Mouse (Mus musculus) lung, embryonic 16.5 days (tissue): ENCODE results near the gene Wdr91. TPM values are rescaled to one million over a fixed set of nuclear protein-coding genes. Genes with fewer than 3 reads are reported as not detected.

Experiments
- ATAC-seq: fragments of 200-750 bp; cut with Nextera tagmentation; 2 replicates; pipeline ENCODE4 v1.8.0; 2017; ENCODE audit warnings: low read depth, mild to moderate bottlenecking, moderate library complexity
- H3K27ac ChIP-seq: fragments of 300-500 bp; sonication (generic); 2 replicates; pipeline ENCODE4 v1.5.1; 2014; ENCODE audit warnings: mild to moderate bottlenecking, control low read depth, low read length
- H3K27me3 ChIP-seq: fragments of 300-500 bp; sonication (generic); 2 replicates; pipeline ENCODE4 v1.6.1; 2014; ENCODE audit warnings: low read depth, low read length, mixed read lengths; ENCODE audit not compliant: control insufficient read depth, insufficient read depth
- H3K36me3 ChIP-seq: fragments of 300-500 bp; sonication (generic); 2 replicates; pipeline ENCODE4 v1.6.1; 2014; ENCODE audit warnings: low read length; ENCODE audit not compliant: control insufficient read depth, insufficient read depth
- H3K4me1 ChIP-seq: fragments of 300-500 bp; sonication (generic); replicated peaks from 2 replicates; pipeline ENCODE4 v1.6.1; 2014; ENCODE audit warnings: low read length, mixed read lengths; ENCODE audit not compliant: control insufficient read depth, insufficient read depth
- H3K4me2 ChIP-seq: fragments of 300-500 bp; sonication (generic); 2 replicates; pipeline ENCODE4 v1.6.1; 2014; ENCODE audit warnings: low read depth, low read length, control low read depth
- H3K4me3 ChIP-seq: fragments of 300-500 bp; sonication (generic); 2 replicates; pipeline ENCODE4 v1.5.1; 2014; ENCODE audit warnings: mild to moderate bottlenecking, low read length, control low read depth
- H3K9ac ChIP-seq: fragments of 300-500 bp; sonication (generic); 2 replicates; pipeline ENCODE4 v1.6.1; 2014; ENCODE audit warnings: low read length, control low read depth
- H3K9me3 ChIP-seq: fragments of 300-500 bp; sonication (generic); 2 replicates; pipeline ENCODE4 v1.6.1; 2016; ENCODE audit warnings: low read length; ENCODE audit not compliant: control insufficient read depth
- WGBS: fragments of 180-500 bp; shearing (Covaris S2); extraction: QIAGEN DNeasy Blood & Tissue Kit; methylation state at CpG from one replicate; pipeline ENCODE4 v1.1.7; 2014; 5-methylcytosine and 5-hydroxymethylcytosine counted together
- polyA plus RNA-seq: library from polyadenylated mRNA; unstranded; fragments of >200 nt; fragmentation: Nextera tagmentation; extraction: Ambion mirVana; gene quantifications from 2 replicates; pipeline ENCODE4 v1.2.1, GENCODE M21; 2015

Gene Wdr91
- polyA plus RNA-seq: 19.0 and 22.5 TPM in 2 replicates

DNA sequence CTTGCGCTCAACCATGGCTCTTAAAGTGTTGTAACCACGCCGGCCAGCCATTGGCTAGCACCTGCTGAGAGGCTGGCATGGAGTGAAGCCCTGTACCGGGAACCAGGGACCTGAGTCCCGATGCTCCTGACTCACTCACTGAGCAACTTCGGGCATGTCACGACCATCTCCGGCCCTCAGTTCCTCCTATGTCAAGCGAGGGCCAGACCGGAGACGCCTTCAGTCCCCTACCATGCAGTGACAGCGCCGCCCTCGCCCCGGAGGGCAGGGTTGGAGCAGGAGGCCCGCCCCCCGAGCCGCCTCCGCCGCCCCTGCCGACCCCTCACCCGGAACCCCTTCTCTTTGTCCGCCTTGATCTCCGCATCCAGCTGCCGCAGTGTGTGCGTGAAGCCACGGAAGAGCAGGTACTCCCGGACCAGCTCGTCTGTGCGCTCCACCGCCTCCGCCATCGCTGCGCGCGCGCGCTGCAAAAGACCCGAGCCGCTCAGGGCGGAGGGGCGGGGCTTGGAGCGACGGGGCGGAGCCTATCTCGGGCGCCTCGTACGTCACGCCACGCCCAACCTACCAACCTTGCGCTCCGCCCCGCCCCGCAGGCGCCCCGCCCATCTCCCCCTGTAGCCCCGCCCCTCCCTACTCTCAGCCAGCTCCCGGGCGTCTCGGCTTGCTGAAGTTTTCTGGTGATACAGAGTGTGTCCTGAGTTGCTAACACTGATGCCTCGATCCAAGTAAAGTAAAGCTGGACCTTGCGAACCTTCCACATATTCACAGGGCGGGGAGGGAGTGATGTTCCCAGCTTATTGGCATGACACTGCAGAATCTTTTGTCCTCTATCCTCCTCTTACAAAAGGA, at the start of gene Wdr91:
Gene Wdr91 (minus strand): TSS at position 506 of the 849 bp plus-strand sequence.
- peaks cover 21% of the 10 kb centered on the region for H3K4me1 ChIP-seq
- peak within 1 kb of the TSS; percentile 86 for H3K4me3 ChIP-seq
- under 1% methylated on average over 56 of the region's 64 CpGs for WGBS
- ATAC-seq: peak; percentile 96
- peak within 1 kb of the TSS; percentile 82 for H3K4me2 ChIP-seq
- peaks cover 13% of the 10 kb centered on the region for H3K36me3 ChIP-seq
- no peaks in the 10 kb centered on the region for H3K9me3 ChIP-seq
- H3K27ac ChIP-seq: peak within 1 kb of the TSS; percentile 80
- peak within 1 kb of the TSS; percentile 80 for H3K9ac ChIP-seq
- H3K27me3 ChIP-seq: no peaks in the 10 kb centered on the region

DNA sequence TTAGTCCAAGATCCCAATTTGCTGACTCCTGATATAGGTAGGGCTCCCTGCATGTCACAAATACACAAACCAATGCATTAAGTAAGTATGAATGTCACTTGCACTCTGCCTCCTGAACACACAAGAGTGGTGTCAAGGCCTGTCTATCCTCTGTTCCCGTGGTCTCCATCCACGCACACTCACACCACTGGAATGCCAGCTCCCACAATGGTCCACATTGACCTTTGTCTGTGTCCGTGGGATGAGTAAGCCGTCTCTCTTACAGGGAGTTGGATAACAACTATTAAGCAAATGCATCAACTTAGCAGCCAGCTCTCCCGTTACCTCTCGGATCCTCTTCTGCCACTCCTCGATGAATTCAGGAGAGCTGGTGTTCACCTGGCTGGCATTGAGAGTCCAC, 48.5 kb upstream of the Wdr91 start:
- Histone ChIP-seq H3K4me1 (peaks cover 6% of the 10 kb centered on the region; the same call in 1 of the 2 replicates), H3K36me3 (no peaks in the 10 kb centered on the region), H3K4me3 (no peak overlapping the region), H3K9me3 (no peaks in the 10 kb centered on the region), H3K9ac (no peak overlapping the region), H3K27me3 (no peaks in the 10 kb centered on the region), H3K4me2 (no peak overlapping the region), H3K27ac (no peak overlapping the region)
- ATAC-seq: no peak
- WGBS: 84% methylated on average over 7 of the region's 7 CpGs

DNA sequence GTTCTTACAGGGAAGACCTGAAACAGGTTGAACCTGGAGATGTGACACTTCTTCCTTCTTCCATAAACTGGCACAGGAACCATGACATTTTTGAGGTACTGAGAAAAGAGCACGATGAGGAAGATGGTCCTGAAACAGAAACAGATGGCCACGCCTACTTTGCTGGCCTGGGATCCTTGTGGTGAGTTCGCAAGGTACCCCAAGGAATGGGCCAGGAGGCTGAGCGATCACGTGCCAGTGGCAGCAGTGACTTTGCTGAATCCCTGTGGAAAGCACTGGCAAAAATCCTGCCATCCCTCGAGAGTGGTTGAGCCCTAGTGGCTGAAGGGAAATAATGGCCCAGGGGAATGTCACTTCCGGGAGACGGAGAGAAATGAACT, 45.2 kb upstream of the Wdr91 start:
- Histone ChIP-seq H3K36me3 (no peaks in the 10 kb centered on the region), H3K27ac (no peak overlapping the region), H3K4me3 (peak overlapping the region; percentile 20; the same call in 1 of the 2 replicates), H3K4me2 (peak overlapping the region; percentile 48), H3K4me1 (peaks cover 6% of the 10 kb centered on the region; the same call in 1 of the 2 replicates), H3K9me3 (no peaks in the 10 kb centered on the region), H3K27me3 (no peaks in the 10 kb centered on the region), H3K9ac (no peak overlapping the region)
- no peak for ATAC-seq
- 31% methylated on average over 8 of the region's 8 CpGs for WGBS

DNA sequence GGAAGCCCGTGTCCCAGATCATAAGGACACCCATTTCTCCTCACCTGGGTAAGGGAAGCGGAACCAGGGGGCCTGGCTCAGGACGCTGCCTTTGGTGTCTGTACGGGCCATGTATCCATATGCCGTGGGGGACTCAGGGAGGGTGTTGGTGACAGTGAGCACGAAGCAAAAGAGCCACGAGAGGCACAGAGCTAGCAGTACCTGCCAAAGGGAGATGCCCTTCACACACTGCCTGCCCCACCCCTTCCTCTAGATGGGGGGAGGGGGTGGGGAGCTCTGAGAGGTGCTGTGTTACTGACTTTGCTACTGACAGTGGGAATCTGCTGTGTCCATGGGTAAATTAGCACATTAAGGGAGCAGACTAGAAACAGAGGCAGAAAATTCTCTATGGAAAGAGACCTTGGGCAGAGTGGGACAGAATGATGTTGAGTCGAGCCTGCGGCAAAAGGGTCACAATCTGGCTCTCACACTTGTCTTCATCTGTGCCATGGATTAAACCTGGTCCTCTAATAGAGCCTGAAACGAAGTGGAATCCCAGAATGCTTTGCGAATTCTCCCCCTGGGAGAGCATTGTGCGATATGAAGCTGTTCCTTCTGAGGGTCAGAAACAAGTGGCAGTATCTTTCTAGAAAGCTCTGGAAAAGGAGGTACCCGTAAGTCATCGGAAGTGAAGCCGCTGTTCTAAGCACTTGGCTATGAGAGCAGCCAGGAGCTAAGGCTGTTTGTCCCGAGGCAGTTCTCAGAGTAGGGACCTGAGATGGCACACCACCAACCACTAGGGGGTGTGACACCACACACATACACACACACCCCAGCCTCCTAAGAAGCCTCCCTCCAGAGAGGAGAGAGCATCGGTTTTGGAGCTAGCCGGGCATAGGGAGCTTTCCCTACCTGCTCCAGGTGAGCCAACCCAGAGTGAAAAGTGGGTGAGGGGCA, 44.5 kb upstream of the Wdr91 start:
- Histone ChIP-seq H3K36me3 (no peaks in the 10 kb centered on the region), H3K4me1 (peaks cover 6% of the 10 kb centered on the region; the same call in 1 of the 2 replicates), H3K27ac (no peak overlapping the region), H3K9ac (no peak overlapping the region), H3K27me3 (no peaks in the 10 kb centered on the region), H3K9me3 (no peaks in the 10 kb centered on the region), H3K4me2 (peak overlapping the region; percentile 48), H3K4me3 (peak overlapping the region; percentile 20; the same call in 1 of the 2 replicates)
- ATAC-seq: peak; percentile 91
- WGBS: 50% methylated on average over 18 of the region's 18 CpGs

DNA sequence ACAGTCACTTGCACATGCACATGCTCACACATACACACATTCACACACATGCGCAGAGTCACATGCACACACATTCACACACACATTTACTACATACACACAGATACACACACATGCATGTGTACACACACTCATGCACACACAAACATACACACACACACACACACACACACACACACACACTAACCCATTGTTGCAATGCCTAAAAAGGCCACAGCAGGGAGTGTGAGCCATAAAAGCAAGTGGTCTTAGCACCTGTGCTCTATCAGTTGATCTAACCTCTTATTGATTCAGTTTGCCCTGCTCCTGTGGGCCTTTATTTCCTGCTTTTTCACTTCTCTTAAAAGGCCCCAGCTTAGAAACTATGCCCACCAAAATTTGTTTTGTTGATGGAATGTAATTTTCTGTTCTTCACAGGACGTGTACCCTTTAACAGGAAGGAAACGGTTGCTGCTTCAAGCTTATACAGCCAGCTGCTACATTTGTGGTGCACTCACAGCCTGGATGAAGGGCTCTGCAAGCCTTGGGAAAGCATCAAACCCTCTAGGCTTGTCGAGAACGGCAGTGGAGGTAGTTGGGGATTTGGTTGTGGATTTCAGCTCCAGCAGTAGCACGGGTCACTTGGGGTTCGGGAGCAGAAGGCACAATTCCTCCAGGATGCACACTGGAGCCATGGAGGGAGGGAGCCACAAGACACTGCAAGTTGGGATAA, 41.4 kb upstream of the Wdr91 start:
- no peak for ATAC-seq
- H3K9ac ChIP-seq: no peak overlapping the region
- H3K4me3 ChIP-seq: no peak overlapping the region
- H3K9me3 ChIP-seq: no peaks in the 10 kb centered on the region
- no peaks in the 10 kb centered on the region; the same call in 1 of the 2 replicates for H3K27me3 ChIP-seq
- H3K4me2 ChIP-seq: no peak overlapping the region
- peaks cover 6% of the 10 kb centered on the region; the same call in 1 of the 2 replicates for H3K4me1 ChIP-seq
- 55% methylated on average over 7 of the region's 7 CpGs for WGBS
- no peaks in the 10 kb centered on the region for H3K36me3 ChIP-seq
- no peak overlapping the region for H3K27ac ChIP-seq

DNA sequence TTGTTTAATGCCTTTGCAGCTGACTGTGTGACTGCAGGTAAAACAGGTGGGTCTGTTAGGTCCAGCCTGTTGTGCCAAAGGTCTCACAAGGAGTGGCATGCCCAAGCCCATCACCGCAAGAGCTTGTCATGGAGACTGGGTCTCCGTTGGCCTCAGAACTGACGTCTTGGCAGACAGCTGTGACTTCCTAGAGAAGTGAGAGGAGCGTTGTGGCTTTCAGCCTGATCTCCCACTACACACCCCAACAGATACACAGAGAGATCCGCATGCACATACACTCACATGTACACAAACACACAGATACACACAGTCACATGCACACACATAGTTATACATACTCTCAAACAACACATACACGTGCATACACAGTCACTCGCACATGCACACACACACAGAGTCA, 40.8 kb upstream of the Wdr91 start:
- Histone ChIP-seq H3K9ac (no peak overlapping the region), H3K27ac (no peak overlapping the region), H3K4me1 (peaks cover 6% of the 10 kb centered on the region; the same call in 1 of the 2 replicates), H3K4me2 (no peak overlapping the region), H3K4me3 (no peak overlapping the region), H3K9me3 (no peaks in the 10 kb centered on the region), H3K27me3 (no peaks in the 10 kb centered on the region; the same call in 1 of the 2 replicates), H3K36me3 (no peaks in the 10 kb centered on the region)
- WGBS: 79% methylated on average over 7 of the region's 7 CpGs
- no peak for ATAC-seq

DNA sequence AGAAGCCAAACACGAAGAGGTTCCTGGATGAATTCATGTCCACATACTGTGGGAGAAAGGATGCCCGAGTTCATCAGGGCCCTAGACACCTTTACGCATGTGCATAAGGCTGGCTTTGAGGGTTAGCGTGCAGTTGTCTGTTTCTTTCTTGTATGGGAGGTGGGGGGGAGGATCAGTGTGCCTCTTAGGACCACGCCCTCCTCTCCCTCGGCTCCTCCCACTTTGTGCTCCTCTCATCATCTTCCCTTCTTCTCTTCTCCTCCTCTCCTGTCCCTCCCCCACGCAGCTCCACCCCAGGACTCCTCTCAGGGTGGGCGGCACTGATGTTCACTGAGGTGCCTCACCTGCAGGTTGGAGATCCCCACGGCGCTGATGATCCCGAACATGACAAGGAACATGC, 37.8 kb upstream of the Wdr91 start:
- 21% methylated on average over 11 of the region's 11 CpGs for WGBS
- H3K4me1 ChIP-seq: no peaks in the 10 kb centered on the region
- H3K9ac ChIP-seq: no peak overlapping the region
- no peak for ATAC-seq
- no peaks in the 10 kb centered on the region for H3K9me3 ChIP-seq
- no peaks in the 10 kb centered on the region; the same call in 1 of the 2 replicates for H3K27me3 ChIP-seq
- no peaks in the 10 kb centered on the region for H3K36me3 ChIP-seq
- peak overlapping the region; percentile 36 for H3K4me2 ChIP-seq
- H3K4me3 ChIP-seq: no peak overlapping the region
- H3K27ac ChIP-seq: no peak overlapping the region

DNA sequence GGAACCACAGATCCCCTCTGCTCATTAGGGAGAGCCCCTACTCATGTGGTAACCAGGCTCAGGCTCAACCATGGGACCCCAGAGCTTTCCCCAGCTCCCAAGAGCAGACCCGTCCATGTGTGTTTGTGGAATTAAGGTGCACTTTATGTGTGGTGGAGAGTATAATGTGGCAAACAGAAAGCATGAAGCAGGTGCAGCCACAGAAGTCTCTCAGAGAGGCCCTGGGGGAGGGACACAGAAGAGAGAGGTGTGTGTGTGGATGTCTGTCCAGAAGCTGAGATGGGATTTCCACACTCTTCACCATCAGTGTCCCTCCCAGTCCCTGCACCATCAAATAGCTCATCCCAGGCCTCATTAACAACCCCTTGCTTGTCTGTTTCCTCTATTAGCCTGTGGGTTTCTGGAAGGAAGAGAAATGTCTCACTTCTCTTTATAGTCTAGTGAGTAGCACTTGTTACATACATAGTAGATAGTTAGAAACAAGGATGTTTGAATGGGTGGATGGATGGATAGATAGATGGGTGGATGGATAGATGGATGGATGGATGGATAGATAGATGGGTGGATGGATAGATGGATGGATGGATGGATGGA, 35.9 kb upstream of the Wdr91 start:
- Histone ChIP-seq H3K4me3 (no peak overlapping the region), H3K36me3 (no peaks in the 10 kb centered on the region), H3K9me3 (no peaks in the 10 kb centered on the region), H3K27me3 (no peaks in the 10 kb centered on the region; the same call in 1 of the 2 replicates), H3K4me2 (no peak overlapping the region), H3K4me1 (no peaks in the 10 kb centered on the region), H3K9ac (no peak overlapping the region), H3K27ac (no peak overlapping the region)
- WGBS: 88% methylated on average over 1 of the region's 1 CpGs
- ATAC-seq: no peak
